Mouse (Mus musculus) megakaryocyte progenitor cell, adult 5-6 weeks (primary cell): ENCODE measurements around the gene Gje1. TPM values are rescaled to one million over a fixed set of nuclear protein-coding genes. Genes with fewer than 3 reads are reported as not detected.

Source experiments
- ATAC-seq: replicated peaks from 2 replicates; pipeline ENCODE4 v1.8.0; 2016; ENCODE audit warnings: mild to moderate bottlenecking, moderate TSS enrichment, inconsistent platforms; ENCODE audit not compliant: poor library complexity
- total RNA-seq, 2 experiments: library from RNA; stranded (forward) in 1 of 2; stranded (reverse) in 1 of 2; fragments of 157-497, 149-512 nt in 1 of 2; fragments of 200-1000 nt in 1 of 2; gene quantifications; 2 replicates each; pipeline versions ENCODE4 v1.2.3 to v1.2.4; 2015 to 2017

Gje1 gene
- total RNA-seq (2015): not detected in 2 replicates
- not detected in 2 replicates for total RNA-seq (2017)

GRCm38 (mm10) chr10:14718114-14718513 lies at the start of gene Gje1:
Gje1 (minus strand) TSS chr10:14718214.
- ATAC-seq: no peak

GRCm38 (mm10) chr10:14760618-14761017 lies 42.6 kb upstream of the Gje1 start:
- no peak for ATAC-seq

GRCm38 (mm10) chr10:14759665-14760558 lies 41.9 kb upstream of the Gje1 start:
- ATAC-seq: 0 out of 2 replicates have a peak, but pooled peaks have one; percentile 26

DNA sequence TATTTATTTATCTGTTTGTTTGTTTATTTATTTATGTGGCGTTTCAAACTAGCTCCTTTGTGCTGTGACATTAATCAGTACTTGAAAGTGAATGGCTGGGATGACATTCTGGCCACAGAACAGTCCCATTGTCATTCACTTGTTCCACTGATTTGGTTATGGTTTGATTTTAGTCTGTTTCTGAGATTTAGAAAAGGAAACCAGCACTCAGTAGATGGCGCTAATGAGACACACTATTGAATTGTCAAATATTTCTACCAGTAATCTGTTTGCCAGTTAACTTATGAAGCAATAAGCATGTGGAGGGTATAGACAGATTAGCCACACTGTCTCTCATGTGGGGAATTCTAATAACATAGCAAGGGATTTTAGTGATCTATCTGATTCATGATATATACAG lies 16.3 kb upstream of the Gje1 start:
- ATAC-seq: peak; percentile 72

GRCm38 (mm10) chr10:14725671-14726070 lies 7.7 kb upstream of the Gje1 start:
- no peak for ATAC-seq

GRCm38 (mm10) chr10:14705072-14706066 lies 12.6 kb downstream of the Gje1 start, which contains the start of the genes Vta1 and Nmbr:
Vta1 (minus strand) TSS chr10:14705560.
Nmbr (plus strand) TSS chr10:14705591.
- ATAC-seq: peak; percentile 100

DNA sequence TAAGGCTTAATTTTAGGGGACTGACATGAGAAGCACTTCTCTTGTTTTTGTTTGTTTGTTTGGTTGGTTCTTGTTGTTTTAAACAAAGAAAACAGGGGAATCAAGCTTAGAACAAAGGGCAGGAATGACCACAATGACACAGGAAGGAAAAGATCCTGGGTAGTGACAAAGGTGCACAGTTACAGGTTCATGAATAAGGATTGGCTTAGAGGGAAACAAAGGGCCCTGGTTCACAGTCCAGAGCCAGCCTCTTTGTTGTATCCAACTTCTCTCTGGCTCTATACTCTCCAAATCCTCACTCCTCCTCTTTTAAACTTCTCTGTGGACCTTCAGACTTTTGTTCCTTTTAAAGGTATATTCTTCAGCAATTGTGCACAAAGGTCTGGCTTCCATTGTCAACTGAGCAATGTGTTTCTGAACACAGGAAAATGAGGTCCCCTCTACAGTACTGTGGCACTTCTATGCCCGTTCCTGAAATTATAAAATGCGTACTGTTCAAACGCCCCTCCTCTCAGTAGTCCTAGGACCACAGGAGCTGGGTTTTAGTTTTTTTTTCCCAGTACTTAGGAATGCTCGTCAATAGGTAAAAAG lies 14.1 kb downstream of the Gje1 start:
- no peak for ATAC-seq

DNA sequence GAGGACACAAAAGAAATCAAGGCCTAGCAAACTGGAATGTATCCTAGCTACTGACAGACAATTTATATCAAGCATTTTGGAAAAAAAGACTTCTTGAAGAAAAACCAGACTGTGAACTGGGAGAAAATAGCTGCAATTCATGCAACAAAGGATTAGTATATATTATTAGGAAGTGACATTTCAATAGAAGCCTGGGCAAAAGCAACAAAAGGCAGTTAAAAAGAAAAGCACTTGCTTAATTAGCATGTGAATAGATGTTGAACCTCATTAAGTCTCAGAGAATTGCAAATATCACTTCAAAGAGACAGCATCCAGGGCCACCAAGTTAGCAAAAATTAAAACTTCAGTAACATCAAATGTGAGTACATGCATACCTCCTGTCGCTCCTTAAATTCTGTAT lies 14.8 kb downstream of the Gje1 start:
- ATAC-seq: no peak

DNA sequence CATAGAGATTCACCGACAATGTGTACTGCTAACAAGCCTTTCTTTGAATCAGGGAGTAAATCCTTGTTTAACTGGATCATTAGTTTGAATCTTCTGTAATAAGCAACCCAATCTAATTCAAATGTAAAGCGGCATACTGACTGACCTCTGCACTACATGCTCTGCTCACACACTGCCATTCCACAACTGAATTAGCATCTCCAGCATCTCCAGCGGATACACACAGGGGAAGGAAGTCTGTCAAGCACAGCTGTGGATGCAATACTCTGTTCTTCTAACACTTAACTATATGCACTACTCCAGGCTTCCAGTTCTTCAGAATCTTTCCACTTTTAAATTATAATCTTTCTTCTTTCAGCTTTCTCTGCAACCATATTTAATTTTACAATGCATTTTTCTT lies 27.7 kb downstream of the Gje1 start:
- no peak for ATAC-seq

DNA sequence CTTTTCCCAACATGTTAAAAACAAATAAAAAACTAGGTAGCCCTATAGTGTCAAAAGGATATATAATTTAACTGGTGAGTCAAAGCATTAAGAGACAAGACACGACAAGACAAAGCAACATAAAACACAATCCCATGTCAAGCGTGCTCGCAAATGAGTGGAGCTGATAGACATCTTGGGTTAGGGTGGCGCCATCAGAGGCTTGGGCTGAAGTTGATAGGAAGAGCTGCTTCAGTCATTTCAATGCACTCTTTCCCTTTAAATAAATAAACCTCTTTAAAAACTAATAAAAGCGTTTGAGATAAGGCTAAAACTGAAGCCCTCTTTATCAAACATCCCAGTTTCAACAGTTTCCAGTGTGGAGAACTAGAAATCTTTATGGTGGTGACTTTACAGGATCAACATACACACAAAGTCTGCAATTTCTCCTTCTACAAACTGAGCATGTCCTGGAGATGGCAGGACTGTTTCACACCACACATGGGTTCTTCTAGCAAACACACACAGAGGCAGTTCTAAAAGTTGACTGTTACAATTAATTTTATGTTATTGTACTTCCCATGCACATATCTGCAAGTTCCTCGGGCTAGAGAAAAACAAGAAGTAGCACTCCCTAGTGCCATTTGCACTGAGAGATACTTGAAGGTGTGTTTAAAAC lies 29.1 kb downstream of the Gje1 start:
- peak; percentile 76 for ATAC-seq

DNA sequence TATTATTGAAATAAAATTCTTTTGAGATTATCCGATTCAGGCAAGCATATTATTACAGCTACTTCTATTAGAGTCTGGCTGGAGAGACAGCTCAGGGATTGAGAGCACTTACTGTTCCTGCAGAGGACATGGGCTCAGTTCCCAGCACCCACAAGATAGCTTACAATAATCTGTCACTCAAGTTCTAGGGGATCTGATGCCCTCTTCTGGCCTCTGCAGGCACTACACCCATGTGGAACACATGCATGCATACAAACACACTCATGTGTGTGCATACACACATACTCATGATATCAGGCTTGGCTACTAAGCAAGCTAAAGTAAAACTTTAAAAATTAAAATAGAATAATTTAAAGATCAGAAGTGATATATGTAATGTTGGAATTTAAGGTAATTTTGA lies 32.4 kb downstream of the Gje1 start:
- no peak for ATAC-seq

DNA sequence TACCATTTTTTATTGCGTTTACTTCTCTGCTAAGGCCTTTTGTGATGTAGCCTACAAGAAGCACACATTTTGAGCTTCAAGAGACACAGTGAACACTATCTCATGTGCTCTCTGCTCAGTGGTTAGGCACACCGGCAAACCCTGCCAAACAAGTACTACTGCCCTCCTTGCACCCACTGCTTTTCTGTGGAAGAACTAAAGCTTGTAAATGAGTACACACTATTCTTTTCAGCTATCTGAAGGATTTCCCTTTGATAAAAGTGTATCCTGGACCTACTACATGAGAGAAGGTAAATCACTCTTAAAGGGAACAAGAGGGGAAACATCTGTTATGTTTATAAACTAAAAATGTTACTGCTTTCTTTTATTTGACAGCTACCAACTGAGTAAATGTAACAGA lies 51.9 kb downstream of the Gje1 start:
- no peak for ATAC-seq

Other genes with a start within 250 kb of the Gje1 start
- 0.32 and 0.59 TPM in 2 replicates for gene Adgrg6, start 172.6 kb downstream of the Gje1 start, total RNA-seq (2015)
- gene Adgrg6, start 172.6 kb downstream of the Gje1 start, total RNA-seq (2017): 0.30 and 0.75 TPM in 2 replicates
- gene Vta1, start 12.7 kb downstream of the Gje1 start, total RNA-seq (2015): 70.8 and 73.7 TPM in 2 replicates
- gene Vta1, start 12.7 kb downstream of the Gje1 start, total RNA-seq (2017): 59.9 and 62.6 TPM in 2 replicates
- gene Nmbr, start 12.6 kb downstream of the Gje1 start, total RNA-seq (2015): not detected in 2 replicates
- gene Nmbr, start 12.6 kb downstream of the Gje1 start, total RNA-seq (2017): not detected in 2 replicates